In the genomic region with DNA sequence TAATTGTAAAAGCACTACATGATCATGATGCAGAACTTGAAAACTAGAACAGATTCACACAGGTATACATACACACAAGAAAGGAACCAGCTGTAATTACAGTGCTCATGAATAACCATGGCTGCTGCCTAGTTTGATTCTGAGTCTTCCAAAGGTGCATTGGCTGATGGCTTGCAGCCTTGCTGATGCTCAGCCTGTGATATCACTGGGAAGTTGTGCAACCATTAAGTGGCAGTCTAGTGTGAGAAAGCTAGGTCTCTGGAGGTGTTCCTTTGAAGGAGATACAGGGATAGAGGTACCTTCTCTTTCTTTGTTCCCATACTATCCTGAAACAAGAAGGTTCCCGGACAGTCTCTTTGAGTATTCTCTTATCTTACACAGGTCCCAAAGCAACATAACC, we compare ENCODE assay signal across 18 mouse cellular contexts. TPM values are rescaled to one million over a fixed set of nuclear protein-coding genes. Genes with fewer than 3 reads are reported as not detected.
DNase-seq lines count a peak whose midpoint lies in the region; ATAC-seq and TF ChIP-seq lines count a peak whose summit lies in the region.
"Had no signal": no experiment of that assay in that cellular context is flagged by ENCODE, and none has a peak within 500 bp of the region (broad histone marks: within the 10 kb centered on the region; RNA-seq: fewer than 3 reads in every experiment).

No protein-coding gene starts in this region.

- WGBS in liver, embryonic 11.5 days, result 20% methylated on average over 1 of the region's 1 CpGs
- 19% methylated on average over 1 of the region's 1 CpGs for WGBS in limb, embryonic 14.5 days

- no peak for TF ChIP-seq CTCF in gastrocnemius, adult 2 months (IDR thresholded peaks at IDR 0.05)

- no peaks in the 10 kb centered on the region for H3K4me1 ChIP-seq in liver, embryonic 11.5 days (replicated peaks; ENCODE audit: control insufficient read depth, insufficient read depth, low read length)
- no peaks in the 10 kb centered on the region for H3K4me1 ChIP-seq in limb, embryonic 14.5 days (ENCODE audit: control insufficient read depth, insufficient read depth, low read length)
- H3K4me1 ChIP-seq: heart, embryonic 10.5 days; lung, embryonic 15.5 days had no signal

- H3K9me3 ChIP-seq in liver, embryonic 11.5 days (ENCODE audit: control insufficient read depth, low read length), result peaks cover 34% of the 10 kb centered on the region
- H3K9me3 ChIP-seq in limb, embryonic 14.5 days (ENCODE audit: control insufficient read depth, low read length), result peaks cover 37% of the 10 kb centered on the region

- H3K36me3 ChIP-seq in liver, embryonic 11.5 days (ENCODE audit: control insufficient read depth, insufficient read depth, low read length), result no peaks in the 10 kb centered on the region
- no peaks in the 10 kb centered on the region for H3K36me3 ChIP-seq in limb, embryonic 14.5 days (ENCODE audit: control insufficient read depth, insufficient read depth, low read length)
- H3K36me3 ChIP-seq: heart, embryonic 10.5 days; lung, embryonic 15.5 days had no signal

- peak; percentile 8 for DNase-seq in gastrocnemius, adult 18-20 months (ENCODE audit: low spot score)
- DNase-seq in gastrocnemius, adult 2 months, result no peak
- peak; percentile 30 for DNase-seq in liver, embryonic 11.5 days (ENCODE audit: low spot score)
- DNase-seq in liver (no peak), MN1 (ENCODE audit: low spot score) (peak; percentile 11)
- DNase-seq in limb, embryonic 14.5 days (ENCODE audit: low spot score), result peak; percentile 12
- no peak for DNase-seq in right cerebral cortex, postnatal 25 days
- DNase-seq: adrenal gland, postnatal 25 days; left cerebral cortex, postnatal 4 days; right cerebral cortex, postnatal 14 days; thymus, adult 2 months had no signal

- no peak overlapping the region for H3K4me2 ChIP-seq in liver, embryonic 11.5 days
- no peak overlapping the region for H3K4me2 ChIP-seq in limb, embryonic 14.5 days (replicated peaks; ENCODE audit: low read depth, low read length, severe bottlenecking)
- H3K4me2 ChIP-seq: lung, embryonic 15.5 days had no signal

- H3K27me3 ChIP-seq in liver, embryonic 11.5 days (replicated peaks; ENCODE audit: control insufficient read depth, insufficient read depth, low read length), result no peaks in the 10 kb centered on the region
- H3K27me3 ChIP-seq in limb, embryonic 14.5 days (ENCODE audit: control insufficient read depth, insufficient read depth, low read length), result no peaks in the 10 kb centered on the region
- H3K27me3 ChIP-seq: lung, embryonic 15.5 days had no signal

- no peak overlapping the region for H3K4me3 ChIP-seq in gastrocnemius, adult 2 months
- no peak overlapping the region for H3K4me3 ChIP-seq in liver, embryonic 11.5 days (ENCODE audit: low read depth, low read length)
- H3K4me3 ChIP-seq in limb, embryonic 14.5 days (replicated peaks; ENCODE audit: low read length), result no peak overlapping the region
- H3K4me3 ChIP-seq: heart, embryonic 10.5 days; lung, embryonic 15.5 days; myocyte had no signal

- intact Hi-C loops in gastrocnemius, adult 2 months (cut with DNase I), result no loop called here

- no peak overlapping the region for H3K27ac ChIP-seq in gastrocnemius, adult 2 months
- no peak overlapping the region for H3K27ac ChIP-seq in liver, embryonic 11.5 days (ENCODE audit: low read depth, low read length)
- H3K27ac ChIP-seq in limb, embryonic 14.5 days (replicated peaks; ENCODE audit: low read depth, low read length), result no peak overlapping the region
- H3K27ac ChIP-seq: heart, embryonic 10.5 days; lung, embryonic 15.5 days had no signal

- TF ChIP-seq POLR2A in limb, embryonic 14.5 days (IDR thresholded peaks at IDR 0.05; ENCODE audit: borderline replicate concordance, extremely low read depth, insufficient read depth, insufficient read length), result no peak

- H3K9ac ChIP-seq in liver, embryonic 11.5 days (ENCODE audit: low read depth, low read length), result no peak overlapping the region
- no peak overlapping the region for H3K9ac ChIP-seq in limb, embryonic 14.5 days (ENCODE audit: low read depth, low read length, severe bottlenecking)
- H3K9ac ChIP-seq: lung, embryonic 15.5 days had no signal

- ATAC-seq in liver, embryonic 11.5 days (replicated peaks; ENCODE audit: low FRiP score), result no peak
- no peak for ATAC-seq in limb, embryonic 14.5 days (ENCODE audit: low FRiP score, low read depth)
- ATAC-seq: intestine, postnatal 0 days had no signal

RNA-seq across cellular contexts. Expression of a gene that starts 7.3 kb away (rescaled TPM):
- under 1 TPM in 1 of 2 experiments, not detected in 1; 0.09 TPM for total RNA-seq in gastrocnemius, adult 18-20 months (2021)
- total RNA-seq in gastrocnemius, adult 2 months (2021), result not detected
- 0.14 TPM in 1 of 2 replicates, not detected in the other for polyA plus RNA-seq in liver, embryonic 11.5 days (2014; fragmentation: Nextera tagmentation; extraction: Ambion mirVana)
- 1.5 and 2.3 TPM in 2 replicates for polyA plus RNA-seq in limb, embryonic 14.5 days (2012; rRNA removed)
- 4.3 and 5.8 TPM in 2 replicates for polyA plus RNA-seq in limb, embryonic 14.5 days (2014; fragmentation: Nextera tagmentation; extraction: Ambion mirVana)
- total RNA-seq: common myeloid progenitor, adult 5-6 weeks; layer of hippocampus, postnatal 14 days had no signal
- polyA plus RNA-seq: heart, embryonic 10.5 days; hindbrain, embryonic 11.5 days; myocyte had no signal

RNA-seq across cellular contexts. Expression of a gene that starts 7.7 kb away (rescaled TPM):
- total RNA-seq in gastrocnemius, adult 18-20 months (2021), result not detected
- total RNA-seq in gastrocnemius, adult 2 months (2021), result not detected
- polyA plus RNA-seq in liver, embryonic 11.5 days (2014; fragmentation: Nextera tagmentation; extraction: Ambion mirVana), result 1.3 and 1.5 TPM in 2 replicates
- polyA plus RNA-seq in limb, embryonic 14.5 days (2012; rRNA removed), result 0.15 and 0.20 TPM in 2 replicates
- 1.7 and 2.2 TPM in 2 replicates for polyA plus RNA-seq in limb, embryonic 14.5 days (2014; fragmentation: Nextera tagmentation; extraction: Ambion mirVana)

RNA-seq across cellular contexts. Expression of a gene that starts 13.5 kb away (rescaled TPM):
- total RNA-seq in gastrocnemius, adult 18-20 months (2021), result not detected
- not detected for total RNA-seq in gastrocnemius, adult 2 months (2021)
- polyA plus RNA-seq in liver, embryonic 11.5 days (2014; fragmentation: Nextera tagmentation; extraction: Ambion mirVana), result 7.9 and 10.4 TPM in 2 replicates
- polyA plus RNA-seq in limb, embryonic 14.5 days (2012; rRNA removed), result 9.1 and 10.2 TPM in 2 replicates
- polyA plus RNA-seq in limb, embryonic 14.5 days (2014; fragmentation: Nextera tagmentation; extraction: Ambion mirVana), result 9.4 and 10.5 TPM in 2 replicates
- polyA plus RNA-seq: myocyte had no signal

RNA-seq across cellular contexts. Expression of a gene that starts 18.7 kb away (rescaled TPM):
- under 1 TPM in 1 of 2 experiments, not detected in 1; 0.09 TPM for total RNA-seq in gastrocnemius, adult 18-20 months (2021)
- total RNA-seq in gastrocnemius, adult 2 months (2021), result not detected
- not detected in 2 replicates for polyA plus RNA-seq in liver, embryonic 11.5 days (2014; fragmentation: Nextera tagmentation; extraction: Ambion mirVana)
- 0.04 and 0.08 TPM in 2 replicates for polyA plus RNA-seq in limb, embryonic 14.5 days (2012; rRNA removed)
- polyA plus RNA-seq in limb, embryonic 14.5 days (2014; fragmentation: Nextera tagmentation; extraction: Ambion mirVana), result not detected in 2 replicates
- total RNA-seq: common myeloid progenitor, adult 5-6 weeks; layer of hippocampus, postnatal 14 days had no signal
- polyA plus RNA-seq: hindbrain, embryonic 11.5 days had no signal

RNA-seq across cellular contexts. Expression of a gene that starts 53.2 kb away (rescaled TPM):
- total RNA-seq in gastrocnemius, adult 18-20 months (2021), result under 1 TPM in 1 of 2 experiments, not detected in 1; 0.14 TPM
- under 1 TPM; 0.14 to 0.23 TPM for total RNA-seq in gastrocnemius, adult 2 months (2021)
- not detected in 2 replicates for polyA plus RNA-seq in liver, embryonic 11.5 days (2014; fragmentation: Nextera tagmentation; extraction: Ambion mirVana)
- 0.08 and 0.19 TPM in 2 replicates for polyA plus RNA-seq in limb, embryonic 14.5 days (2012; rRNA removed)
- polyA plus RNA-seq in limb, embryonic 14.5 days (2014; fragmentation: Nextera tagmentation; extraction: Ambion mirVana), result not detected in 2 replicates
- total RNA-seq: layer of hippocampus, postnatal 14 days had no signal
- polyA plus RNA-seq: heart, embryonic 10.5 days; hindbrain, embryonic 11.5 days; intestine, postnatal 0 days; lung, embryonic 15.5 days; myocyte had no signal

Comparison
In these comparisons a context has a peak if more than half of its experiments do, and no peak if none do; other contexts are left out.
1. DNase-seq: peak in gastrocnemius, adult 18-20 months (single experiment), liver, embryonic 11.5 days (single experiment), MN1 (single experiment) and limb, embryonic 14.5 days (single experiment); none in gastrocnemius, adult 2 months (single experiment), liver (single experiment) and right cerebral cortex, postnatal 25 days (single experiment).